Mouse (Mus musculus) liver, adult (tissue): ENCODE data around the gene Isyna1.

Experiments
- GATA4 ChIP-seq: IDR thresholded peaks from 2 replicates; pipeline ENCODE4 v1.6.1; 2014; ENCODE audit warnings: mild to moderate bottlenecking, low read length; ENCODE audit not compliant: insufficient replicate concordance

The Isyna1 gene

GRCm38 (mm10) chr8:70593961-70594609, at the start of gene Isyna1:
Isyna1 (plus strand) TSS chr8:70594373.
- peak; percentile 43; the same call in 1 of the 2 replicates for TF ChIP-seq GATA4

- no peak for TF ChIP-seq GATA4
Measured at GRCm38 (mm10) chr8:70546412-70546811, 47.8 kb upstream of the Isyna1 start.

GRCm38 (mm10) chr8:70547762-70548161, 46.4 kb upstream of the Isyna1 start:
- TF ChIP-seq GATA4: no peak

- no peak for TF ChIP-seq GATA4
Measured at GRCm38 (mm10) chr8:70549412-70550184, 44.6 kb upstream of the Isyna1 start.

GRCm38 (mm10) chr8:70551558-70552161, 42.5 kb upstream of the Isyna1 start:
- no peak for TF ChIP-seq GATA4

- TF ChIP-seq GATA4: no peak
Measured at GRCm38 (mm10) chr8:70552836-70553235, 41.3 kb upstream of the Isyna1 start.

GRCm38 (mm10) chr8:70553740-70554139, 40.4 kb upstream of the Isyna1 start:
- no peak for TF ChIP-seq GATA4

- TF ChIP-seq GATA4: no peak
Measured at GRCm38 (mm10) chr8:70555079-70555747, 39.0 kb upstream of the Isyna1 start.

GRCm38 (mm10) chr8:70558334-70558733, 35.8 kb upstream of the Isyna1 start:
- no peak for TF ChIP-seq GATA4

- no peak for TF ChIP-seq GATA4
Measured at GRCm38 (mm10) chr8:70558983-70559382, 35.2 kb upstream of the Isyna1 start.

GRCm38 (mm10) chr8:70560096-70560495, 34.1 kb upstream of the Isyna1 start:
- TF ChIP-seq GATA4: peak; percentile 18; the same call in 1 of the 2 replicates

- TF ChIP-seq GATA4: no peak
Measured at GRCm38 (mm10) chr8:70560564-70560963, 33.6 kb upstream of the Isyna1 start.

GRCm38 (mm10) chr8:70561357-70561756, 32.8 kb upstream of the Isyna1 start:
- 0 out of 2 replicates have a peak, but pooled peaks have one; percentile 7 for TF ChIP-seq GATA4

GRCm38 (mm10) chr8:70561809-70562535, 32.2 kb upstream of the Isyna1 start:
- TF ChIP-seq GATA4: peak; percentile 31; the same call in 1 of the 2 replicates

- TF ChIP-seq GATA4: no peak
Measured at GRCm38 (mm10) chr8:70562802-70563201, 31.4 kb upstream of the Isyna1 start.
